Comparison of ENCODE assay signal across 7 mouse cellular contexts in the genomic region with DNA sequence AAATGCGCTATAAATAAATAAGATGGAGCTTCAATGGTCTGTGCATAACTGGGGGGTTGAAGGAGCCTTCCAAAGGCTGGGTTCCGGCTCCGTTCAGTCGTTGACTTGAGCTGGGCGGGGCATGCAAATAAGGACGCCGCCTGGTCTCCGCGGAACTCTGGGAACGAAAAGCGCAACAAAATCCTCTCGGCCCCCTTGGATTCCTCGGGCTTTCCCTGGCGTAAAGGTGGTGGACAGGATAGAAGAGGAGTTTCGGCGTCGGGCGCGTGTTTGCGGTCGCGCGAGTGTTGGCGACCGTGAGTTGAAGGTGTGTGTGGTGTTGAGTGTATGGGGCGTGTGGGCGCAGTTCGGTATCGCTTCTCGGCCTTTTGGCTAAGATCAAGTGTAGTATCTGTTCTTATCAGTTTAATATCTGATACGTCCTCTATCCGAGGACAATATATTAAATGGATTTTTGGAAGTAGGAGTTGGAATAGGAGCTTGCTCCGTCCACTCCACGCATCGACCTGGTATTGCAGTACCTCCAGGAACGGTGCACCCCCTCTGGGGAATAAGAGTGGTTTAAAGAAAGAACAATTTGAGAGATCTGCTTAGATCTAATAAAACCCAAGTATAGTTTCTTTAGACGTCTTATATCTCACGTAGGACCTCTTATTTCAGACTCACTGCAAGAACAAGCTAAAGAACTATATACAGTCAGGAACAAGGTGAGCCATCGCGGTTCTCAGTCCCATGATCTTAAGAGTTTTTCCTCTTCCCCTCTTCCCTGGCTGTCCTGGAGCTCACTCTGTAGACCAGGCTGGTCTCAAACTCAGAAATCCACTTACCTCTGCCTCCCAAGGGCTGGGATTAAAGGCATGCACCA. TPM values are rescaled to one million over a fixed set of nuclear protein-coding genes. Genes with fewer than 3 reads are reported as not detected.
A peak's percentile ranks its signal among the peaks of the same experiment; 100 is the strongest.
DNase-seq lines count a peak whose midpoint lies in the region; ATAC-seq lines count a peak whose summit lies in the region.
"Not testable (repeated sequence)": the region's sequence is repeated elsewhere in the genome, so short reads cannot be mapped to it uniquely, and the experiment has no call there.

No protein-coding gene starts in this region.

- H3K4me2 ChIP-seq in intestine, embryonic 14.5 days (ENCODE audit: low read length): peak overlapping the region; percentile 41

- H3K4me1 ChIP-seq in intestine, embryonic 14.5 days (replicated peaks; ENCODE audit: control insufficient read depth, insufficient read depth, low read length); midbrain, embryonic 10.5 days: not testable (repeated sequence)

- under 1% methylated on average over 37 of the region's 40 CpGs for WGBS in intestine, embryonic 14.5 days
- under 1% methylated on average over 38 of the region's 40 CpGs for WGBS in midbrain, embryonic 10.5 days

- H3K4me3 ChIP-seq in intestine, embryonic 14.5 days (ENCODE audit: low read depth, low read length): peak overlapping the region; percentile 25
- peak overlapping the region; percentile 45 for H3K4me3 ChIP-seq in midbrain, embryonic 10.5 days

- H3K9me3 ChIP-seq in intestine, embryonic 14.5 days (ENCODE audit: control insufficient read depth, low read length); midbrain, embryonic 10.5 days (replicated peaks): not testable (repeated sequence)

- peak; percentile 76 to 79 for DNase-seq in adrenal gland, adult 18-20 months (ENCODE audit: low spot score in 2 of 2)
- peak; percentile 94 for DNase-seq in embryo, embryonic 11 days
- peak; percentile 73 for DNase-seq in gastrocnemius, postnatal 25 days
- peak; percentile 90 for DNase-seq in intestine, embryonic 14.5 days (ENCODE audit: low spot score)
- DNase-seq in left cerebral cortex, postnatal 25 days (ENCODE audit: low spot score in 2 of 2): peak; percentile 86 to 89
- peak; percentile 86 for DNase-seq in midbrain, embryonic 10.5 days (ENCODE audit: low spot score)
- DNase-seq in right cerebral cortex, postnatal 4 days: peak; percentile 81

- H3K27ac ChIP-seq in intestine, embryonic 14.5 days (ENCODE audit: low read depth): peak overlapping the region; percentile 97
- H3K27ac ChIP-seq in midbrain, embryonic 10.5 days (replicated peaks): peak overlapping the region; percentile 98

- H3K27me3 ChIP-seq in intestine, embryonic 14.5 days (replicated peaks; ENCODE audit: control insufficient read depth, insufficient read depth, low read length); midbrain, embryonic 10.5 days (ENCODE audit: low read depth, poor library complexity, severe bottlenecking): not testable (repeated sequence)

- ATAC-seq in intestine, embryonic 14.5 days (replicated peaks; ENCODE audit: low FRiP score, low TSS enrichment, low read depth): peak; percentile 93

- intact Hi-C loops in left cerebral cortex, postnatal 25 days (cut with DNase I): loop anchor here (1.0 kb wide), 1 partner anchor 74 kb away; a partner anchor contains a TSS

- H3K9ac ChIP-seq in intestine, embryonic 14.5 days (ENCODE audit: low read length): peak overlapping the region; percentile 69

- not testable (repeated sequence) for H3K36me3 ChIP-seq in intestine, embryonic 14.5 days (ENCODE audit: control insufficient read depth, insufficient read depth, low read length); midbrain, embryonic 10.5 days

RNA-seq across cellular contexts. Expression of a gene that starts 7.2 kb away (rescaled TPM):
- 10 to 100 TPM; 11.6 to 14.3 TPM for total RNA-seq in adrenal gland, adult 18-20 months (2021)
- total RNA-seq in gastrocnemius, postnatal 25 days (2021): 1 to 10 TPM; 5.7 to 5.8 TPM
- 7.8 and 8.3 TPM in 2 replicates for polyA plus RNA-seq in intestine, embryonic 14.5 days (2014; fragmentation: Nextera tagmentation; extraction: Ambion mirVana)
- 10 to 100 TPM; 23.9 to 32.1 TPM for total RNA-seq in left cerebral cortex, postnatal 25 days (2021)
- 4.3 and 4.4 TPM in 2 replicates for polyA plus RNA-seq in midbrain, embryonic 10.5 days (2016; fragmentation: Nextera tagmentation; extraction: Ambion mirVana)

RNA-seq across cellular contexts. Expression of a gene that starts 31.1 kb away (rescaled TPM):
- total RNA-seq in adrenal gland, adult 18-20 months (2021): 10 to 100 TPM; 29.3 to 31.3 TPM
- total RNA-seq in gastrocnemius, postnatal 25 days (2021): 10 to 100 TPM; 21.6 to 25.0 TPM
- polyA plus RNA-seq in intestine, embryonic 14.5 days (2014; fragmentation: Nextera tagmentation; extraction: Ambion mirVana): 30.8 and 44.8 TPM in 2 replicates
- 1 to 10 TPM; 6.0 to 7.2 TPM for total RNA-seq in left cerebral cortex, postnatal 25 days (2021)
- polyA plus RNA-seq in midbrain, embryonic 10.5 days (2016; fragmentation: Nextera tagmentation; extraction: Ambion mirVana): 35.2 and 39.2 TPM in 2 replicates

RNA-seq across cellular contexts. Expression of a gene that starts 59.1 kb away (rescaled TPM):
- not detected for total RNA-seq in adrenal gland, adult 18-20 months (2021)
- total RNA-seq in gastrocnemius, postnatal 25 days (2021): not detected
- polyA plus RNA-seq in intestine, embryonic 14.5 days (2014; fragmentation: Nextera tagmentation; extraction: Ambion mirVana): not detected in 2 replicates
- total RNA-seq in left cerebral cortex, postnatal 25 days (2021): not detected
- polyA plus RNA-seq in midbrain, embryonic 10.5 days (2016; fragmentation: Nextera tagmentation; extraction: Ambion mirVana): 0.22 TPM in 1 of 2 replicates, not detected in the other

Comparison
In these comparisons a context has a peak if more than half of its experiments do, and no peak if none do; other contexts are left out.
1. Peak in every context shown above with its lines: DNase-seq, ATAC-seq, H3K4me3 ChIP-seq and H3K27ac ChIP-seq.